Comparison of ENCODE assay signal across 19 mouse cellular contexts in the genomic region with DNA sequence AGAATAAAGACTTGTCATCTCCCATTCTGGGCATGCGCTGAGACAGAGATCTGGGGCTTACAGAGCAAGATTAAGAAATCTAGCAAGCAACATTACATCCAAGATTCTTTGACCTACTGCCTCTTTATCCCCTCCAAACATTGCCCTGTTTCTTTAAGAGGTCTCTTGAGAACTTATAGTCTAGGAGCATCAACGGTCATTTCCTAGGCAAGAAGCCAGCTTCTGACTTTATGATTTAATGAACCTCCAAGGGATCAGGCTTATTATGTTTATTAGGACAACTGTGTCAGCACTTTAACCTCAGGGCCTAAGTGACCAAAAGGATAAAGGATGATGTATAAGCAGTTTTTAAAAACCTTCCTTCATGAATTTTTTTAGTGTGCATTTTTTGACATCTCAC.
DNase-seq lines count a peak whose midpoint lies in the region; ATAC-seq lines count a peak whose summit lies in the region.
"Had no signal": no experiment of that assay in that cellular context is flagged by ENCODE, and none has a peak within 500 bp of the region (broad histone marks: within the 10 kb centered on the region; RNA-seq: fewer than 3 reads in every experiment).

No protein-coding gene starts in this region.

- peaks cover 10% of the 10 kb centered on the region for H3K4me1 ChIP-seq in hindbrain, embryonic 13.5 days (replicated peaks)
- H3K4me1 ChIP-seq in hindbrain, embryonic 12.5 days = 0 out of 2 replicates have a peak, but pooled peaks cover 4% of the 10 kb centered on the region
- H3K4me1 ChIP-seq: neural tube, embryonic 12.5 days had no signal

- H3K4me3 ChIP-seq in hindbrain, embryonic 13.5 days = no peak overlapping the region
- H3K4me3 ChIP-seq in hindbrain, embryonic 12.5 days = no peak overlapping the region
- H3K4me3 ChIP-seq: embryonic facial prominence, embryonic 12.5 days; forebrain, embryonic 15.5 days; intestine, embryonic 15.5 days; layer of hippocampus, adult 2 months; neural tube, embryonic 12.5 days had no signal

- no peaks in the 10 kb centered on the region for H3K27me3 ChIP-seq in hindbrain, embryonic 13.5 days
- no peaks in the 10 kb centered on the region for H3K27me3 ChIP-seq in hindbrain, embryonic 12.5 days
- H3K27me3 ChIP-seq: embryonic facial prominence, embryonic 12.5 days; forebrain, embryonic 15.5 days; intestine, embryonic 15.5 days; neural tube, embryonic 12.5 days; Patski had no signal

- DNase-seq in kidney, postnatal 14 days = peak; percentile 73
- DNase-seq in kidney, adult 18-20 months = no peak
- DNase-seq in 3T3-L1 (ENCODE audit: low read depth, low spot score) (peak; percentile 13), NIH3T3 (ENCODE audit: low read depth) (peak; percentile 18)
- no peak for DNase-seq in left cerebral cortex, adult 18-20 months (ENCODE audit: low spot score in 2 of 2)
- DNase-seq: cerebellum, adult 8-10 months; gastrocnemius, postnatal 36 days; layer of hippocampus, postnatal 36 days; liver; right cerebral cortex, adult 18-20 months had no signal

- no peak overlapping the region for H3K4me2 ChIP-seq in hindbrain, embryonic 13.5 days
- no peak overlapping the region for H3K4me2 ChIP-seq in hindbrain, embryonic 12.5 days (replicated peaks)
- H3K4me2 ChIP-seq: embryonic facial prominence, embryonic 12.5 days; forebrain, embryonic 15.5 days; intestine, embryonic 15.5 days; neural tube, embryonic 12.5 days had no signal

- H3K27ac ChIP-seq in hindbrain, embryonic 13.5 days = 0 out of 2 replicates have a peak overlapping the region, but pooled peaks have one; percentile 1
- H3K27ac ChIP-seq in hindbrain, embryonic 12.5 days = no peak overlapping the region
- H3K27ac ChIP-seq: embryonic facial prominence, embryonic 12.5 days; forebrain, embryonic 15.5 days; intestine, embryonic 15.5 days; layer of hippocampus, adult 2 months; neural tube, embryonic 12.5 days; stomach, postnatal 0 days had no signal

- WGBS in hindbrain, embryonic 13.5 days = 58% methylated on average over 2 of the region's 2 CpGs
- WGBS in hindbrain, embryonic 12.5 days = 71% methylated on average over 2 of the region's 2 CpGs

- no peak for ATAC-seq in hindbrain, embryonic 13.5 days (ENCODE audit: low FRiP score)
- ATAC-seq in hindbrain, embryonic 12.5 days (ENCODE audit: low FRiP score) = no peak
- ATAC-seq: forebrain, embryonic 15.5 days; intestine, embryonic 15.5 days; Patski had no signal

- no peaks in the 10 kb centered on the region for H3K9me3 ChIP-seq in hindbrain, embryonic 13.5 days
- H3K9me3 ChIP-seq in hindbrain, embryonic 12.5 days (replicated peaks) = no peaks in the 10 kb centered on the region
- H3K9me3 ChIP-seq: embryonic facial prominence, embryonic 12.5 days; forebrain, embryonic 15.5 days; intestine, embryonic 15.5 days; neural tube, embryonic 12.5 days had no signal

- H3K36me3 ChIP-seq in hindbrain, embryonic 13.5 days = no peaks in the 10 kb centered on the region
- no peaks in the 10 kb centered on the region for H3K36me3 ChIP-seq in hindbrain, embryonic 12.5 days
- H3K36me3 ChIP-seq: embryonic facial prominence, embryonic 12.5 days; forebrain, embryonic 15.5 days; intestine, embryonic 15.5 days; neural tube, embryonic 12.5 days had no signal

- no peak overlapping the region for H3K9ac ChIP-seq in hindbrain, embryonic 13.5 days
- no peak overlapping the region for H3K9ac ChIP-seq in hindbrain, embryonic 12.5 days
- H3K9ac ChIP-seq: embryonic facial prominence, embryonic 12.5 days; forebrain, embryonic 15.5 days; intestine, embryonic 15.5 days; neural tube, embryonic 12.5 days had no signal

Comparison
In these comparisons a context has a peak if more than half of its experiments do, and no peak if none do; other contexts are left out.
1. DNase-seq: peak in kidney, postnatal 14 days (single experiment), 3T3-L1 (single experiment) and NIH3T3 (single experiment); none in kidney, adult 18-20 months (single experiment) and left cerebral cortex, adult 18-20 months (0 of 2).